Mouse (Mus musculus) hindbrain, embryonic 10.5 days (tissue): ENCODE results near the gene Dbndd1. TPM values are rescaled to one million over a fixed set of nuclear protein-coding genes. Genes with fewer than 3 reads are reported as not detected.
"Not testable (repeated sequence)": the region's sequence is repeated elsewhere in the genome, so short reads cannot be mapped to it uniquely, and the experiment has no call there.

Experiments
- DNase-seq: peaks from one replicate; pipeline ENCODE4 v3.0.0-alpha.2; 2017; ENCODE audit warnings: low spot score
- H3K27ac ChIP-seq: fragments of 300-500 bp; sonication (generic); 2 replicates; pipeline ENCODE4 v1.5.1; 2016; ENCODE audit warnings: mild to moderate bottlenecking, moderate library complexity
- H3K27me3 ChIP-seq: fragments of 300-500 bp; sonication (generic); 2 replicates; pipeline ENCODE4 v1.6.1; 2016; ENCODE audit warnings: mild to moderate bottlenecking; ENCODE audit not compliant: poor library complexity, insufficient read depth, severe bottlenecking
- H3K36me3 ChIP-seq: fragments of 300-500 bp; sonication (generic); 2 replicates; pipeline ENCODE4 v1.6.1; 2016; ENCODE audit warnings: mild to moderate bottlenecking, moderate library complexity
- H3K4me1 ChIP-seq: fragments of 300-500 bp; sonication (generic); replicated peaks from 2 replicates; pipeline ENCODE4 v1.6.1; 2016; ENCODE audit warnings: mild to moderate bottlenecking
- H3K4me3 ChIP-seq: fragments of 300-500 bp; sonication (generic); 2 replicates; pipeline ENCODE4 v1.5.1; 2016; ENCODE audit warnings: mild to moderate bottlenecking, moderate library complexity
- H3K9me3 ChIP-seq: fragments of 300-500 bp; sonication (generic); 2 replicates; pipeline ENCODE4 v1.6.1; 2016; ENCODE audit warnings: mild to moderate bottlenecking, moderate library complexity
- WGBS: fragments of 180-500 bp; shearing (Covaris S2); methylation state at CpG from one replicate; pipeline ENCODE4 v1.1.7; 2016; 5-methylcytosine and 5-hydroxymethylcytosine counted together
- polyA plus RNA-seq: library from polyadenylated mRNA; unstranded; fragments of >200 nt; fragmentation: Nextera tagmentation; extraction: Ambion mirVana; gene quantifications from 2 replicates; pipeline ENCODE4 v1.2.1, GENCODE M21; 2016

The Dbndd1 gene
- 19.4 and 38.1 TPM in 2 replicates for polyA plus RNA-seq

- H3K4me1 ChIP-seq: peaks cover 37% of the 10 kb centered on the region
- under 1% methylated on average over 57 of the region's 63 CpGs for WGBS
- H3K4me3 ChIP-seq: peak within 1 kb of the TSS; percentile 76
- peaks cover 12% of the 10 kb centered on the region for H3K36me3 ChIP-seq
- H3K9me3 ChIP-seq: no peaks in the 10 kb centered on the region
- H3K27me3 ChIP-seq: peaks cover 56% of the 10 kb centered on the region
- H3K27ac ChIP-seq: peak within 1 kb of the TSS; percentile 92
- peak; percentile 85 for DNase-seq
Observed at GRCm38 (mm10) chr8:123514781-123515539, at the start of gene Dbndd1. Gene Dbndd1 (minus strand): TSS chr8:123515463.

GRCm38 (mm10) chr8:123564221-123564620 lies 49.0 kb upstream of the Dbndd1 start:
- no CpG with 5 or more reads among the region's 45 CpGs for WGBS
- not testable (repeated sequence) for H3K27me3 ChIP-seq, H3K9me3 ChIP-seq, H3K36me3 ChIP-seq, H3K27ac ChIP-seq, H3K4me1 ChIP-seq, DNase-seq, H3K4me3 ChIP-seq

- not testable (repeated sequence) for H3K27ac ChIP-seq, H3K4me1 ChIP-seq, H3K9me3 ChIP-seq, H3K4me3 ChIP-seq, DNase-seq
- peaks cover 45% of the 10 kb centered on the region for H3K36me3 ChIP-seq
- WGBS: 73% methylated on average over 8 of the region's 14 CpGs
- peaks cover 29% of the 10 kb centered on the region for H3K27me3 ChIP-seq
Observed at GRCm38 (mm10) chr8:123537641-123538040, 22.4 kb upstream of the Dbndd1 start.

- H3K4me1 ChIP-seq: 0 out of 2 replicates have a peak, but pooled peaks cover 3% of the 10 kb centered on the region
- no peak for DNase-seq
- 25% methylated on average over 8 of the region's 10 CpGs for WGBS
- H3K27ac ChIP-seq: no peak overlapping the region
- H3K27me3 ChIP-seq: peaks cover 29% of the 10 kb centered on the region
- peaks cover 52% of the 10 kb centered on the region for H3K36me3 ChIP-seq
- no peak overlapping the region for H3K4me3 ChIP-seq
- no peaks in the 10 kb centered on the region for H3K9me3 ChIP-seq
Observed at GRCm38 (mm10) chr8:123536990-123537380, 21.7 kb upstream of the Dbndd1 start.

- Histone ChIP-seq H3K9me3 (no peaks in the 10 kb centered on the region), H3K4me1 (0 out of 2 replicates have a peak, but pooled peaks cover 3% of the 10 kb centered on the region), H3K4me3 (no peak overlapping the region), H3K27me3 (peaks cover 29% of the 10 kb centered on the region), H3K27ac (no peak overlapping the region), H3K36me3 (peaks cover 58% of the 10 kb centered on the region)
- DNase-seq: no peak
- 89% methylated on average over 9 of the region's 9 CpGs for WGBS
Observed at GRCm38 (mm10) chr8:123536242-123536989, 21.2 kb upstream of the Dbndd1 start.

GRCm38 (mm10) chr8:123527720-123528489 lies 12.6 kb upstream of the Dbndd1 start:
- H3K36me3 ChIP-seq: peaks cover 100% of the 10 kb centered on the region
- no peaks in the 10 kb centered on the region for H3K9me3 ChIP-seq
- no peaks in the 10 kb centered on the region for H3K4me1 ChIP-seq

GRCm38 (mm10) chr8:123520048-123520447 lies 4.8 kb upstream of the Dbndd1 start:
- WGBS: 83% methylated on average over 1 of the region's 1 CpGs

More at GRCm38 (mm10) chr8:123527720-123528489, 12.6 kb upstream of the Dbndd1 start:
- no peak for DNase-seq
- Histone ChIP-seq H3K27ac (no peak overlapping the region), H3K4me3 (no peak overlapping the region), H3K27me3 (no peaks in the 10 kb centered on the region; the same call in 1 of the 2 replicates)
- WGBS: 95% methylated on average over 25 of the region's 25 CpGs

GRCm38 (mm10) chr8:123518667-123519066 lies 3.4 kb upstream of the Dbndd1 start, which contains the start of gene Gas8:
Gene Gas8 (plus strand): TSS chr8:123518834.
- Histone ChIP-seq H3K4me3 (peak within 1 kb of the TSS; percentile 71), H3K27ac (peak within 1 kb of the TSS; percentile 88), H3K9me3 (no peaks in the 10 kb centered on the region), H3K4me1 (peaks cover 39% of the 10 kb centered on the region), H3K27me3 (peaks cover 40% of the 10 kb centered on the region), H3K36me3 (peaks cover 35% of the 10 kb centered on the region)
- WGBS: under 1% methylated on average over 20 of the region's 20 CpGs
- DNase-seq: peak; percentile 95

More at GRCm38 (mm10) chr8:123520048-123520447, 4.8 kb upstream of the Dbndd1 start:
- Histone ChIP-seq H3K36me3 (peaks cover 49% of the 10 kb centered on the region), H3K4me3 (peak overlapping the region; percentile 71; the same call in 1 of the 2 replicates), H3K4me1 (peaks cover 26% of the 10 kb centered on the region), H3K27me3 (peaks cover 27% of the 10 kb centered on the region)
- not testable (repeated sequence) for DNase-seq, H3K27ac ChIP-seq, H3K9me3 ChIP-seq

GRCm38 (mm10) chr8:123518172-123518571 lies 2.9 kb upstream of the Dbndd1 start:
- H3K4me1 ChIP-seq: peaks cover 44% of the 10 kb centered on the region
- H3K27me3 ChIP-seq: peaks cover 45% of the 10 kb centered on the region
- H3K4me3 ChIP-seq: peak overlapping the region; percentile 71
- no peak overlapping the region for H3K27ac ChIP-seq
- H3K9me3 ChIP-seq: no peaks in the 10 kb centered on the region
- 39% methylated on average over 10 of the region's 10 CpGs for WGBS
- peaks cover 30% of the 10 kb centered on the region for H3K36me3 ChIP-seq
- no peak for DNase-seq

GRCm38 (mm10) chr8:123516596-123516995 lies 1.3 kb upstream of the Dbndd1 start:
- WGBS: 30% methylated on average over 2 of the region's 2 CpGs
- peaks cover 15% of the 10 kb centered on the region for H3K36me3 ChIP-seq
- H3K4me3 ChIP-seq: no peak overlapping the region
- no peak overlapping the region for H3K27ac ChIP-seq
- H3K27me3 ChIP-seq: peaks cover 56% of the 10 kb centered on the region
- DNase-seq: no peak
- peaks cover 42% of the 10 kb centered on the region for H3K4me1 ChIP-seq
- H3K9me3 ChIP-seq: no peaks in the 10 kb centered on the region

GRCm38 (mm10) chr8:123515540-123515897 lies 256 bp upstream of the Dbndd1 start:
- 2% methylated on average over 11 of the region's 11 CpGs for WGBS
- Histone ChIP-seq H3K27me3 (peaks cover 56% of the 10 kb centered on the region), H3K9me3 (no peaks in the 10 kb centered on the region), H3K27ac (peak overlapping the region; percentile 92), H3K4me3 (peak overlapping the region; percentile 76), H3K4me1 (peaks cover 41% of the 10 kb centered on the region), H3K36me3 (peaks cover 11% of the 10 kb centered on the region)
- no peak for DNase-seq

GRCm38 (mm10) chr8:123514136-123514535 lies 1.1 kb downstream of the Dbndd1 start:
- H3K9me3 ChIP-seq: no peaks in the 10 kb centered on the region
- peaks cover 30% of the 10 kb centered on the region for H3K4me1 ChIP-seq
- peak; percentile 36 for DNase-seq
- H3K4me3 ChIP-seq: peak overlapping the region; percentile 76
- WGBS: 6% methylated on average over 9 of the region's 9 CpGs
- peak overlapping the region; percentile 92 for H3K27ac ChIP-seq
- peaks cover 56% of the 10 kb centered on the region for H3K27me3 ChIP-seq
- peaks cover 21% of the 10 kb centered on the region for H3K36me3 ChIP-seq
